ENCODE assay signal across 8 mouse cellular contexts in genomic region chrX:170009801-170010221, GRCm38 (mm10). TPM values are rescaled to one million over a fixed set of nuclear protein-coding genes. Genes with fewer than 3 reads are reported as not detected.
DNase-seq lines count a peak whose midpoint lies in the region; ATAC-seq and TF ChIP-seq lines count a peak whose summit lies in the region.
"Not testable (repeated sequence)": the region's sequence is repeated elsewhere in the genome, so short reads cannot be mapped to it uniquely, and the experiment has no call there.

No protein-coding gene starts in this region.

- H3K9me3 ChIP-seq in MEL (replicated peaks; ENCODE audit: insufficient read depth, low read length): not testable (repeated sequence)
- peaks cover 18% of the 10 kb centered on the region for H3K9me3 ChIP-seq in forebrain, embryonic 16.5 days (ENCODE audit: control insufficient read depth, low read length)
- peaks cover 13% of the 10 kb centered on the region for H3K9me3 ChIP-seq in neural tube, embryonic 15.5 days (replicated peaks)

- H3K9ac ChIP-seq in MEL (ENCODE audit: control insufficient read depth, low read depth, low read length, poor library complexity, severe bottlenecking): peak overlapping the region; percentile 76
- H3K9ac ChIP-seq in forebrain, embryonic 16.5 days (replicated peaks; ENCODE audit: low read depth, low read length): peak overlapping the region; percentile 63
- peak overlapping the region; percentile 56 for H3K9ac ChIP-seq in neural tube, embryonic 15.5 days (replicated peaks)

- H3K4me2 ChIP-seq in forebrain, embryonic 16.5 days (ENCODE audit: low read length); neural tube, embryonic 15.5 days: not testable (repeated sequence)

- H3K79me2 ChIP-seq in MEL (ENCODE audit: control insufficient read depth, insufficient read depth, low read length, poor library complexity): peaks cover 14% of the 10 kb centered on the region

- H3K36me3 ChIP-seq in MEL (ENCODE audit: control insufficient read depth in 1 of 2, insufficient read depth in 2 of 2, low read length in 2 of 2); forebrain, embryonic 16.5 days (ENCODE audit: control insufficient read depth, insufficient read depth): not testable (repeated sequence)
- H3K36me3 ChIP-seq in neural tube, embryonic 15.5 days: peaks cover 11% of the 10 kb centered on the region

- not testable (repeated sequence) for TF ChIP-seq RAD21 in MEL (IDR thresholded peaks at IDR 0.05; ENCODE audit: low read depth, low read length)

- peak in 1 of 2 experiments; percentile 82; a peak in 2 of 4 replicates for TF ChIP-seq POLR2A in MEL (IDR thresholded peaks at IDR 0.05; ENCODE audit: control insufficient read depth in 1 of 2, insufficient read depth in 1 of 2, low read depth in 1 of 2, low read length in 2 of 2, poor library complexity in 1 of 2)
- TF ChIP-seq POLR2A in cerebellum, adult 2 months (IDR thresholded peaks at IDR 0.05; ENCODE audit: borderline replicate concordance, insufficient read depth, low read length): not testable (repeated sequence)

- 55% methylated on average over 25 of the region's 25 CpGs for WGBS in cerebellum, adult 2 months
- WGBS in forebrain, embryonic 16.5 days: 52% methylated on average over 25 of the region's 25 CpGs
- 57% methylated on average over 25 of the region's 25 CpGs for WGBS in neural tube, embryonic 15.5 days

- H3K4me3 ChIP-seq in MEL (ENCODE audit: control insufficient read depth in 1 of 2, insufficient read depth in 1 of 2, low read depth in 2 of 2, low read length in 2 of 2): peak overlapping the region; percentile 25 to 58
- H3K4me3 ChIP-seq in cerebellum, adult 2 months (replicated peaks; ENCODE audit: insufficient read depth, low read depth, low read length): peak overlapping the region; percentile 85
- peak overlapping the region; percentile 48 for H3K4me3 ChIP-seq in forebrain, embryonic 16.5 days (replicated peaks; ENCODE audit: low read length)
- peak overlapping the region; percentile 48 for H3K4me3 ChIP-seq in neural tube, embryonic 15.5 days (replicated peaks)

- DNase-seq in MEL (ENCODE audit: low read depth, low spot score): peak; percentile 100
- DNase-seq in cerebellum, adult 2 months: peak; percentile 100
- peak; percentile 99 to 100 for DNase-seq in heart, postnatal 36 days
- peak; percentile 94 to 100 for DNase-seq in layer of hippocampus, adult 18-20 months (ENCODE audit: low spot score in 2 of 2)
- DNase-seq in lung, adult 18-20 months: peak; percentile 100
- peak; percentile 98 for DNase-seq in testis, postnatal 10 days (ENCODE audit: low spot score)

- intact Hi-C loops in heart, postnatal 36 days (cut with DNase I): not testable (repeated sequence)

- not testable (repeated sequence) for TF ChIP-seq EP300 in MEL (IDR thresholded peaks at IDR 0.05; ENCODE audit: low read depth in 1 of 2, low read length in 2 of 2)

- peak; percentile 96 for ATAC-seq in forebrain, embryonic 16.5 days
- peak; percentile 97 for ATAC-seq in neural tube, embryonic 15.5 days (ENCODE audit: low FRiP score)

- not testable (repeated sequence) for H3K4me1 ChIP-seq in MEL (ENCODE audit: control insufficient read depth in 1 of 2, insufficient read depth in 2 of 2, low read length in 2 of 2); cerebellum, adult 2 months (ENCODE audit: control insufficient read depth, insufficient read depth, low read length); forebrain, embryonic 16.5 days (replicated peaks; ENCODE audit: control insufficient read depth, insufficient read depth, low read length); neural tube, embryonic 15.5 days

- TF ChIP-seq CTCF in MEL (IDR thresholded peaks at IDR 0.05 in 2 of 3, conservative IDR thresholded peaks at IDR 0.05 in 1 of 3; ENCODE audit: control insufficient read depth in 1 of 3, insufficient read depth in 1 of 3, low read depth in 2 of 3, low read length in 3 of 3, poor library complexity in 1 of 3, severe bottlenecking in 1 of 3); cerebellum, adult 2 months (IDR thresholded peaks at IDR 0.05; ENCODE audit: borderline replicate concordance, insufficient read depth, low read depth, low read length): not testable (repeated sequence)

- peak overlapping the region; percentile 88 for H3K27ac ChIP-seq in MEL (ENCODE audit: control insufficient read depth, low read depth, low read length)
- H3K27ac ChIP-seq in cerebellum, adult 2 months (ENCODE audit: insufficient read depth, low read length): not testable (repeated sequence)
- H3K27ac ChIP-seq in forebrain, embryonic 16.5 days (ENCODE audit: low read length): peak overlapping the region; percentile 77
- peak overlapping the region; percentile 79 for H3K27ac ChIP-seq in neural tube, embryonic 15.5 days (replicated peaks)

- not testable (repeated sequence) for H3K27me3 ChIP-seq in MEL (ENCODE audit: control insufficient read depth in 1 of 2, insufficient read depth in 2 of 2, low read length in 2 of 2); cerebellum, adult 2 months (ENCODE audit: control insufficient read depth, insufficient read depth, low read length); forebrain, embryonic 16.5 days (replicated peaks; ENCODE audit: control insufficient read depth, insufficient read depth, low read length); neural tube, embryonic 15.5 days (replicated peaks)

TF ChIP-seq in MEL, 35 proteins besides CTCF, POLR2A, EP300 and RAD21:
- TF ChIP-seq POLR2AphosphoS5 (IDR thresholded peaks at IDR 0.05; ENCODE audit: borderline replicate concordance, low read depth, low read length) (peak; percentile 98), TBP (IDR thresholded peaks at IDR 0.05; ENCODE audit: low read depth, low read length) (peak; percentile 93), UBTF (IDR thresholded peaks at IDR 0.05; ENCODE audit: borderline replicate concordance, insufficient read depth, low read depth, low read length) (0 out of 2 replicates have a peak, but pooled peaks have one; percentile 64)
TF ChIP-seq in MEL: peak in this region for 3; not testable (repeated sequence) for 32.

RNA-seq across cellular contexts. Expression of gene Gm21887, which starts 0.4 kb away (rescaled TPM):
- total RNA-seq in MEL (2012; rRNA removed): 2.5 and 4.7 TPM in 2 replicates
- polyA plus RNA-seq in MEL (2012; ENCODE audit: insufficient read depth in 1 of 2, insufficient read length in 2 of 2, low read depth in 1 of 2, low replicate concordance in 2 of 2, missing spikeins in 1 of 2): 10 to 100 TPM in 1 of 2 experiments, not detected in 1; 88.8 TPM
- 648 and 794 TPM in 2 replicates for polyA plus RNA-seq in cerebellum, adult 2 months (2012; rRNA removed)
- polyA plus RNA-seq in forebrain, embryonic 16.5 days (2015; fragmentation: Nextera tagmentation; extraction: Ambion mirVana): 174 and 293 TPM in 2 replicates
- total RNA-seq in heart, postnatal 36 days (2021): 10 to 100 TPM; 31.5 to 40.2 TPM
- 10 to 100 TPM; 48.5 to 82.4 TPM for total RNA-seq in layer of hippocampus, adult 18-20 months (2021)
- polyA plus RNA-seq in neural tube, embryonic 15.5 days (2015; fragmentation: Nextera tagmentation; extraction: Ambion mirVana): 134 and 143 TPM in 2 replicates
